Mouse (Mus musculus): Measurements from ENCODE around the gene Plce1.
A peak's percentile ranks its signal among the peaks of the same experiment; 100 is the strongest.
"Not testable (repeated sequence)": the region's sequence is repeated elsewhere in the genome, so short reads cannot be mapped to it uniquely, and the experiment has no call there.

Plce1 gene

DNA sequence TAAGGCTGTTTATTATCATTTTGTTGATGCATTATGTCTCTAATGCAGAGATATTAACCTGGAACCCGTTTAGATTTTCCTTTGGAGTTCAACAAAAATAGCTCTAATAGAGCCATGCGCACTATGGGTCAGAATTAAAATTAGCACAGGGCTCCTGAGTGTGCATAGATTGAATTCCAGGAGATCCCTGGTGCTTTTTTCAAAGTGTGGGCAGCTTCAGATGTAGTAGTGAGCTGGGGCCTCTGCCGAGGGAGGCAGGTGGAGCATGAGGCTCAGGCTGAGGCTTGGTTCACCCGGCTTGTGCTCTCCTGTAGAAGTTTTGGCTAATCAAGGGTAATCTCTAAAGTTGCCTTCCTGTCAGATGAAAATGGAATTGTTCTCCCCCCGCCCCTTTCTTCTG lies 17.3 kb downstream of the Plce1 start:
- no peak for DNase-seq (ENCODE audit: low spot score)

DNA sequence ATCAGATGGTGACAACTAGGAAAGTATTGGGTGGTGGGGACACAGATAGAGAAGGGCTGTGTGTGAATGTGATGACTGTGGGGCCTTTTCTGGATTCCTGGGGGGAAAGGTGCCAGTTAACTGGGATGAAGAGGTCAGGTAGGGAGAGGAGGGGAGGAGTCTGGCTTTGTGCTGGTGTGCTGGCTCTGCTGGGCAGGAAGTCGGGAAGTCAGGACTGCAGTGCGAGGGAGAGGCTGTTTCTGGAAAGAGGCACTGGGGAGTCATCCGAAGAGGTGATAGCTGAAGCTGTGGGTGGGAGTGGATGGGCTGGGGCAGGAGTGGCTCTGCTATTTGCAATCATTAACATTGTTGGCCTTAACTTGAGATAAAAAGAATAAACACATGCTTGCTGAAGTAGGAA lies 23.7 kb downstream of the Plce1 start:
- peak; percentile 50 for DNase-seq (ENCODE audit: low spot score)

DNA sequence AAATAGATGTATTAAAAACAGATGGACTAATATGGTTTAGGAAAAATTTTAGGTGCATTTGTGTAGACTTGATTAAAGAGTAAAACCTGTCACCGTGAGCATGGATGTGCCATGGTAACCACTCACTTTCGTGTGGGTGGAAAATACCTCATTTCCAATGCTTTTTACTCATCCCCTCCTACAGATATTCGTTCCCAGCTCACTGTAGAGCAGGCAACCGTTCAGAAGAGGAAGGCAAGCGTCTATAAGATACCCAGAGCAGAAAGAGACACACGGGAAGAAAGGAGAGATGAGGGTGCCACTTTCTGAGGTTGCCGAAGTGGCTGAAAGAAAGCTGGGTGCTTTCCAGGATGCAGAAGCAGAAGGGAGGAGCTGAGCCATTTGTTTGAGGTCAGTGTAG lies 25.2 kb downstream of the Plce1 start:
- no peak for DNase-seq (ENCODE audit: low spot score)

DNA sequence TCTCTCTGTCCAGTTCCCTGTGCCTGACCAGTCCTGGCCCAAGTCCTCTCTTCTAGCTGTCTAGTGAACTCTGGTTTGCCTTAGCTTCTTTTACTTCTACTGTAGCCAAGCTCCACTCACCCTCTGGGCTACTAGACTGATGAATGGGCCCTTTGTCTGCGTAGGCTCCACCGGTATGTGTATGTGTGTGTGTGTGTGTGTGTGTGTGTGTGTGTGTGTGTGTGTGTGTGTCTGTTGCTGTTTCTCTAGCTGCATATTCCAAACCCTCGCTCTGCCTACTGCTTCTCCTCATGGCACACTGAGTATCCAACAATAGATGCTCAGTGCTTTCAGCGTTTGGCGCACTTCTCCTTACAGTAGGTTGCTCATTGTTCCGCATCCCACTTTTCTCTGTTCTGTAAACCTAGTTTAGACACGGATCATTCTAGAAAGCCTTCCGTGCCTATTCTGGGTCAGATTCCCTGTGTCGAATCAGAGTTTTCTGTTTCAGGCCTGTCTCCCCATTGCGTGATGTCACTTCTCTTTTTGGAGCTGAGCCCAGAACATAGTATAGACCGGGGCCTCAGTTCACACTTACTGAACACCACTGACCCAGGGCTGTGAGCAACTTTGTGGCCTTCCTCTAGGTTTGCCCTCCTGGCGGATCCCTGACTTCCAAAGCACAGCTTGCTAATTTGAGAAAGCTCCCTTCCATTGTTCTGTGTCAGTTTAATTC lies 26.5 kb downstream of the Plce1 start:
- DNase-seq (ENCODE audit: low spot score), result no peak

DNA sequence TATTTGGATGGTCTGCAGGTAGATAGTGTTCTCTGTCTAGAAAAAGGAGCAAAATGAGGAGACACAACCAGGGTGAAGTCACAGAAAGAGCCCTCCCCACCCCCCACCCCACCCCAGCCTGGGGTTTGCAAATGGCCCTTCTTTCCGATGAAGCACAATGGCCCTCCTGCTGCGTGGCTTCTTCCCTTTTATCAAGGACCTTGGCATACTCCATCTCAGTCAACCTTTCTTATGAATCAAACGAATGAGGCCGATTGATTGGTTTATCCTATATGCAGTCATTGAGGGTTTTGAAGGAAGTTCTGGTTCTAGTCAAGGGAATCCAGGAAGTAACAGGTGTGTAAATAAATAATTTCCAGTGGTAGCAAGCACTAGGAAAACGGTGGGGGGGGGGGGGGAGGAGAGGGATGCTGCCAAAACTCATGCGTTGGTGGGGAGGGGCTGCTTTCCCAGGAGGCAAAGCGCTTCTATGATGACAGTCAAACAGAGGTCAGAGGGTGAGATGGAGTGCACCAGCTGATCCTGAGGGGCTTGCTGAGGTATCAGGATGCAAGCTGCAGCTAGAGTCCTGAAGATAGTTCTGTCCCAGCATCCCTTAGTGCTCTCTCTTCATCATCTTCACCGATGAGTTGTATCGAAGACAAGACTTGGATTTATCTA lies 27.2 kb downstream of the Plce1 start:
- DNase-seq (ENCODE audit: low spot score), result no peak

- DNase-seq (ENCODE audit: low spot score), result no peak
Observed at GRCm38 (mm10) chr19:38514417-38515184, 33.7 kb downstream of the Plce1 start.

- no peak for DNase-seq (ENCODE audit: low spot score)
Observed at GRCm38 (mm10) chr19:38526855-38527254, 45.9 kb downstream of the Plce1 start.

DNA sequence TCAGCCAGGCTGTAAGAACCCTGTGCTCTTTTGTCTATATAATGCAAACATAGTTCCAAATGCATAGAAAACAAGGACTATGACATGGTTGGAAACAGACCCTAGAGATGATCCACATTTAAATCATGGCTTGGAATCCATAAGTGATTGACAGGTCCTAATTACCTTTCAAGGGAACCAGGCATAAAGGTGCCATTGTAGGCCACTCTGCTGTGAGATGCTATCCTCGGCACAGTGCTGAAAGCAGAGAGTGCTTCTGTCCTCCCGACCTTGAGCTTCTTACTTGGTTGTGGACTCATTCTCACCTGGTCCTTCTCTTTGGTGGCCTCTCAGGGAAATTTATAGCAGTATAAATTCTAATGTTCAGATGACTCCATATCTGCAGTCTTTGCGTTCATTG lies 46.6 kb downstream of the Plce1 start:
- DNase-seq (ENCODE audit: low spot score), result no peak

- no peak for DNase-seq (ENCODE audit: low spot score)
Observed at GRCm38 (mm10) chr19:38533230-38533629, 52.3 kb downstream of the Plce1 start.

DNA sequence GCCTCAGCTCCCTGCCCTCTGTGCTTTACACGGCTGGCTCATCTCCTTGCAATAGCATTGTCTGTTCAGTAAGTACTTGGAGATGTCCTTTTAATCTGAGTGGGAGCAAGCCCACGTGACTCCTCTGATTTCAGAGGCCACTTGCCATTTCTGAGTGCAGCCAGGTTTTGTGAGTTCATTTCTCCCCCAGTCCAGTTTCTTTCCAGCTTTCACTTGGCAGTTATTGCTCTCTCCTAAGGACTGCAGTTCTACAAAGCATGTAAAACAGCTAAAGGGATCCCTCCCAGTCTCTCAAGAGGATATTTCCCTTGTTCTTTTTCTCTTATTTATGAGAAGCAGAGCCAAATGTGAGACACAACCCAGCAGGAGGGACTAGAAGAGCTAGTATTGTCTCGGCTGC lies 58.4 kb downstream of the Plce1 start:
- no peak for DNase-seq (ENCODE audit: low spot score)

GRCm38 (mm10) chr19:38540549-38540948 lies 59.6 kb downstream of the Plce1 start:
- DNase-seq (ENCODE audit: low spot score), result no peak

DNA sequence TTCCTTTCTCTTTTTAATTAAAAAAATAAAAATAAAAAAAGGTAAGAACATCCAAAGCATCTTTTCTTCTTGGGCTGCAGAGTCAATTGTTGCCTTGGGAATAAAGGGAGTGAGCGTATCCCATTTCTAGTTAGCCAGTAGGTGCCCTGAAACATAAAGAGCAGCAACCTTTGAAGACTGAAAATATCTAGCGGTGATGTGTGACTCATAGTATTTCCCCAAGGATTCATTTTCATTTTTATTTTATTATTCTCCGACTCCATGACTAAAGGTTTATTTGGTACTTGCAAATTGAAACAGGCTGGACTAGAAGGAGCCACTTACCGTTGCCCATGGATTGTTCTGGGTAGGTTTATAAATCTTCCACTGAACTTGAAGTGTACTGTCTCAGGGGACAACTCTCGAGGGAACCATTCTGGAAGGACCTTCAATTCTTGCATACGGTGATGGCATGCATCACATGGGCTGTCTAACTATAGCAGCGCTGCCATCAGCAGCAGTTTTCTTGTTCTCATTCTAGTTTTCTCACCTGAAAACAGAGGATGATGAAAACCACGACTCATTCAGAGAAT lies 68.7 kb downstream of the Plce1 start:
- DNase-seq (ENCODE audit: low spot score), result no peak

DNA sequence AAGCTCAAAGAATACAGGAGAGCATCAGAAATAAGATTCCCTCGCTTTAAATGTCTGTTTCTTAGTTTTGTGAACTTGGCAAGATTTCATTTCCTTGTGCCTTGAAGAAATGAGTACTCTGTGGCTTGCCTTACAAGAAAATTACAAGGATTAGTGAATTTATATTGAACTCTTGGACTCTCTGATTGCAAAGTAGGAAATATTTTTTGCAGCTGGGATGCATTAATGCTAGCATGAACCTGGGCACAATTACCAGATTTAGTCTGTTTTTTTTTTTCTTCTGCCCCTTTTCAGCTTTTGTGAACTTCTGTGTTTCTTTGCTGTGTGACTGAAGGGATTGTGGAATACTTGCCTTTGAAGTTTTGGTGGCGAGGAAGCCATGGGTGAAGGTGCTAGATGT lies 72.6 kb downstream of the Plce1 start:
- DNase-seq (ENCODE audit: low spot score), result no peak

- DNase-seq (ENCODE audit: low spot score), result no peak
Observed at GRCm38 (mm10) chr19:38555399-38555798, 74.5 kb downstream of the Plce1 start.

DNA sequence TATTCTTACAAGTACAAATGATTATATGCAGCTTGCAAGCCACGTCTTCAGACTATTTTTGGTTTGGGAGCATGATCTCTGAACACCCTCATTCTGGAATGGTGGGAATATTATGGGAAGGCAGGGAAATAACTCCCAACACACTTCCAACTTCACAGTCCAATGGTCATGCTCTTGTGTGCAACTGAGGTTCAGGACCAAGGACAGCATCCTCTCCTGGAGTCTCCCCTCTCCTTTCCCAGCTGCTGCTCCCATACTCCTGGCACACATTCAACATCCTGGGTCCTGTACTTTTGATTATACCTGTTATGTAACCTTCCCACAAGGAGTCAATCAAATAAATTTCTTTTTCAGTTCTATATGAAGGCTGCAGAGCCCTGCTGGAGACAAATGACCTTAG lies 77.9 kb downstream of the Plce1 start:
- DNase-seq (ENCODE audit: low spot score), result no peak

GRCm38 (mm10) chr19:38561887-38562286 lies 81.0 kb downstream of the Plce1 start:
- DNase-seq (ENCODE audit: low spot score), result not testable (repeated sequence)

GRCm38 (mm10) chr19:38566156-38566555 lies 85.2 kb downstream of the Plce1 start:
- no peak for DNase-seq (ENCODE audit: low spot score)

GRCm38 (mm10) chr19:38566752-38567151 lies 85.8 kb downstream of the Plce1 start:
- no peak for DNase-seq (ENCODE audit: low spot score)

GRCm38 (mm10) chr19:38567331-38567730 lies 86.4 kb downstream of the Plce1 start:
- no peak for DNase-seq (ENCODE audit: low spot score)

DNA sequence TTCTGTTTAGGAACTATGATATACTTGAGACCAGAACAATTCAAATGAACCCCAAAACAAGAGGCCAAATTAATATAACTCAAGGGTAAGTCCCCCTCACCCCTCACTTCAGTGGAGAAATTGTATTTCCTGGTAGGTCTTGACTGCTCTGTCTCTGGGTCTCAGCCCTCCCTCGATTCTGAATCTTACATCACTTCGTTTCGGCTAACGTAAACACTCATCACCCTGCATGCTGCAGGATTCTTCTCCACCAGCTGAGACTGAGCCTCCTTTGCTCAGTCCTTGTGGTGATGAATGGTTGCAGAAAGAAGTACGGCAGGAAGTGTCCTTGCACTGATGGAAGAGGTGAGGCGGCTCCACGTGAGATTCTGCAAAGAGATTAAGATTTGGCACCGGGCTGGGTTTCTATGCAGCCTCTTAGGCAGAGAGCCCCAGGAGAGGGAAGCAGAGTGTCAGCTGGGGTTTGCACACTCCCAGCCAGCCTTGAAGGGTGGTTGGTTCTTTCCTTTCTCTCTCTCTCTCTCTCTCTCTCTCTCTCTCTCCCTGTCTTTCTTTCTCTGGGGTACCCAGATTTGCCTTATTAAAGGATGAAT lies 97.7 kb downstream of the Plce1 start:
- no peak for DNase-seq (ENCODE audit: low spot score)

- no peak for DNase-seq (ENCODE audit: low spot score)
Observed at GRCm38 (mm10) chr19:38582861-38583260, 102.0 kb downstream of the Plce1 start.

GRCm38 (mm10) chr19:38587559-38587958 lies 106.7 kb downstream of the Plce1 start:
- no peak for DNase-seq (ENCODE audit: low spot score)
